Mouse (Mus musculus) olfactory bulb, adult 2 months (tissue): ENCODE data around the gene Zmynd10.

Source experiments
- CTCF ChIP-seq: fragments of 200-500 bp; IDR thresholded peaks from 2 replicates; pipeline ENCODE4 v1.5.1; 2012; ENCODE audit warnings: low read depth, mild to moderate bottlenecking, low read length, moderate library complexity; ENCODE audit not compliant: insufficient read depth
- POLR2A ChIP-seq: fragments of 200-500 bp; IDR thresholded peaks from 2 replicates; pipeline ENCODE4 v1.6.1; 2012; ENCODE audit warnings: mild to moderate bottlenecking, low read depth, low read length, moderate library complexity; ENCODE audit not compliant: insufficient read depth

DNA sequence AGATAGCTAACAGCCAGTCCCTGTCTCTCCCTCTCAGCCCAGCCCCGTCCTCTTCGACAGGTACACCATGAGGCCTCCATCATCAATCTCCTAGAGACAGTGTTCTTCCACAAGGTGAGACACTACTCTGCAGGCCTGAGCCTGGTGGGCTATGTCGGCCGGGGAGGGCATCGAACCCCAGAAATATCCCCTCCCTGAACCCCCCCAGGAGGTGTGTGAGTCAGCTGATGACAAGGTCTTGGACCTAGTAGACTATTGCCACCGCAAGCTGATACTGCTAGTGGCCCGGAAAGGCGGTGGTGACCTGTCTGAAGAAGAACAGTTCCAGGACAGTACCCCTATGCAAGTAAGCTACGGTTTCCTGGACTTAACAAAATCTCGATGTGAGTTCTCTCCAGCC, 1.7 kb downstream of the Zmynd10 start:
- TF ChIP-seq CTCF (no peak), POLR2A (no peak)
